Mouse (Mus musculus) CH12.LX (cell line): ENCODE results near the gene Col4a4. TPM values are rescaled to one million over a fixed set of nuclear protein-coding genes. Genes with fewer than 3 reads are reported as not detected.

Source experiments
- DNase-seq: peaks from one replicate; pipeline ENCODE4 v3.0.0-alpha.2; 2013; ENCODE audit errors: extremely low read depth
- H3K27ac ChIP-seq: 2 replicates; pipeline ENCODE4 v1.5.1; 2012; ENCODE audit warnings: low read depth, mild to moderate bottlenecking, control low read depth, moderate library complexity; ENCODE audit not compliant: insufficient read depth
- H3K27me3 ChIP-seq: replicated peaks from 2 replicates; pipeline ENCODE3; 2012; ENCODE audit warnings: inconsistent platforms
- H3K36me3 ChIP-seq, 2 experiments: replicated peaks in 1 of 2; 2 replicates each; pipeline versions ENCODE3 to v1.6.1; 2012; ENCODE audit warnings: inconsistent platforms in 1 of 2, low read length in 1 of 2, mild to moderate bottlenecking in 1 of 2, mixed read lengths in 1 of 2, moderate library complexity in 1 of 2; ENCODE audit not compliant: control insufficient read depth in 1 of 2, insufficient read depth in 1 of 2
- H3K4me1 ChIP-seq, 2 experiments: 2 replicates each; pipeline ENCODE4 v1.6.1; 2012; ENCODE audit warnings: inconsistent platforms in 1 of 2, moderate library complexity in 1 of 2; ENCODE audit not compliant: insufficient read depth in 2 of 2, control insufficient read depth in 1 of 2
- H3K4me2 ChIP-seq: 2 replicates; pipeline ENCODE4 v1.6.1; 2012; ENCODE audit warnings: low read depth, mild to moderate bottlenecking, control low read depth; ENCODE audit not compliant: poor library complexity, insufficient read depth, severe bottlenecking
- H3K4me3 ChIP-seq, 3 experiments: fragments of 150-350 bp in 1 of 3; sonication (generic) in 1 of 3; replicated peaks in 1 of 3; 2 replicates each; pipeline versions ENCODE3 to v1.5.1; 2011 to 2012; ENCODE audit warnings: low read depth in 2 of 3, low read length in 2 of 3, mild to moderate bottlenecking in 2 of 3, moderate library complexity in 2 of 3, control low read depth in 1 of 3, improper control_type of control experiment in 1 of 3, inconsistent platforms in 1 of 3, mixed read lengths in 1 of 3; ENCODE audit not compliant: poor library complexity in 1 of 3
- H3K79me2 ChIP-seq: replicated peaks from 2 replicates; pipeline ENCODE4 v1.6.1; 2012; ENCODE audit warnings: mild to moderate bottlenecking, moderate library complexity; ENCODE audit not compliant: control insufficient read depth, poor library complexity, insufficient read depth, severe bottlenecking; ENCODE audit errors: extremely low read depth
- H3K9ac ChIP-seq: 2 replicates; pipeline ENCODE4 v1.6.1; 2012; ENCODE audit warnings: low read depth, mild to moderate bottlenecking, control low read depth, moderate library complexity; ENCODE audit not compliant: insufficient read depth
- H3K9me3 ChIP-seq: replicated peaks from 2 replicates; pipeline ENCODE3; 2012; ENCODE audit warnings: low read length, inconsistent platforms, mixed read lengths
- BHLHE40 ChIP-seq: IDR thresholded peaks from 2 replicates; pipeline ENCODE4 v1.6.1; 2011; ENCODE audit warnings: mild to moderate bottlenecking, low read depth, low read length, improper control_type of control experiment
- CHD1 ChIP-seq: IDR thresholded peaks from 2 replicates; pipeline ENCODE4 v1.6.1; 2012; ENCODE audit warnings: low read depth, low read length, improper control_type of control experiment, inconsistent platforms
- CHD2 ChIP-seq: IDR thresholded peaks from 2 replicates; pipeline ENCODE4 v1.6.1; 2011; ENCODE audit warnings: low read length, improper control_type of control experiment
- CTCF ChIP-seq, 2 experiments: IDR thresholded peaks in 1 of 2; conservative IDR thresholded peaks in 1 of 2; 2 replicates each; pipeline ENCODE4 v1.5.1; 2011 to 2012; ENCODE audit warnings: low read depth in 2 of 2, low read length in 2 of 2, improper control_type of control experiment in 1 of 2, inconsistent platforms in 1 of 2, mild to moderate bottlenecking in 1 of 2, moderate library complexity in 1 of 2
- EP300 ChIP-seq: IDR thresholded peaks from 2 replicates; pipeline ENCODE4 v1.6.1; 2011; ENCODE audit warnings: low read length, improper control_type of control experiment
- ETS1 ChIP-seq: conservative IDR thresholded peaks from 2 replicates; pipeline ENCODE4 v1.6.1; 2012; ENCODE audit warnings: low read depth, mild to moderate bottlenecking, inconsistent platforms, low read length, improper control_type of control experiment, moderate library complexity
- IRF4 ChIP-seq: IDR thresholded peaks from 2 replicates; pipeline ENCODE4 v1.6.1; 2014; ENCODE audit warnings: low read depth, mild to moderate bottlenecking, inconsistent platforms, low read length, improper control_type of control experiment
- JUN ChIP-seq: IDR thresholded peaks from 2 replicates; pipeline ENCODE4 v1.6.1; 2011; ENCODE audit warnings: low read depth, mild to moderate bottlenecking, low read length, improper control_type of control experiment, moderate library complexity; ENCODE audit not compliant: insufficient read depth
- JUND ChIP-seq: conservative IDR thresholded peaks from 2 replicates; pipeline ENCODE4 v1.6.1; 2011; ENCODE audit warnings: low read depth, low read length, improper control_type of control experiment
- MEF2A ChIP-seq: IDR thresholded peaks from 2 replicates; pipeline ENCODE4 v1.6.1; 2014; ENCODE audit warnings: low read depth, mild to moderate bottlenecking, inconsistent platforms, low read length, improper control_type of control experiment, borderline replicate concordance
- MXI1 ChIP-seq: IDR thresholded peaks from 2 replicates; pipeline ENCODE4 v1.6.1; 2011; ENCODE audit warnings: mild to moderate bottlenecking, low read depth, low read length, improper control_type of control experiment
- POLR2AphosphoS2 ChIP-seq: IDR thresholded peaks from 2 replicates; pipeline ENCODE4 v1.6.1; 2011; ENCODE audit warnings: low read depth, low read length, improper control_type of control experiment
- SIN3A ChIP-seq: IDR thresholded peaks from 2 replicates; pipeline ENCODE4 v1.6.1; 2012; ENCODE audit warnings: low read length, improper control_type of control experiment, inconsistent platforms
- SMC3 ChIP-seq: IDR thresholded peaks from 2 replicates; pipeline ENCODE4 v1.6.1; 2011; ENCODE audit warnings: low read depth, low read length, improper control_type of control experiment
- TBP ChIP-seq: conservative IDR thresholded peaks from 2 replicates; pipeline ENCODE4 v1.6.1; 2011; ENCODE audit warnings: low read depth, low read length, improper control_type of control experiment
- TCF12 ChIP-seq: IDR thresholded peaks from 2 replicates; pipeline ENCODE4 v1.6.1; 2014; ENCODE audit warnings: low read depth, mild to moderate bottlenecking, inconsistent platforms, low read length, improper control_type of control experiment
- USF1 ChIP-seq: IDR thresholded peaks from 2 replicates; pipeline ENCODE4 v1.6.1; 2014; ENCODE audit warnings: low read depth, mild to moderate bottlenecking, inconsistent platforms, low read length, improper control_type of control experiment
- USF2 ChIP-seq: conservative IDR thresholded peaks from 2 replicates; pipeline ENCODE4 v1.6.1; 2011; ENCODE audit warnings: low read depth, low read length, improper control_type of control experiment
- ZC3H11A ChIP-seq: IDR thresholded peaks from 2 replicates; pipeline ENCODE4 v1.6.1; 2012; ENCODE audit warnings: low read depth, mild to moderate bottlenecking, inconsistent platforms, low read length, improper control_type of control experiment
- ZKSCAN1 ChIP-seq: IDR thresholded peaks from 2 replicates; pipeline ENCODE4 v1.6.1; 2012; ENCODE audit warnings: low read depth, inconsistent platforms, low read length, improper control_type of control experiment, borderline replicate concordance
- dilution Hi-C: fragments of 300-500 bp; cut with MboI; formaldehyde crosslinking; loops from 2 replicates; pipeline ENCODE4 v1.14.3; 2020; ENCODE audit warnings: low sequenced_read_pairs; ENCODE audit not compliant: extremely low pct_unique_long_range_greater_than_20kb, extremely low pct_ligation_motif_present
- in situ Hi-C: fragments of 300-500 bp; cut with MboI; formaldehyde crosslinking; loops from 3 replicates; pipeline ENCODE4 v1.14.3; 2019; ENCODE audit warnings: low sequenced_read_pairs, low pct_ligation_motif_present, low pct_unique_long_range_greater_than_20kb, mixed read lengths
- polyA plus RNA-seq: library from polyadenylated mRNA; unstranded; fragments of >175 nt; gene quantifications from 2 replicates; pipeline ENCODE4 v1.2.1, GENCODE M21; 2012; ENCODE audit warnings: low read depth; ENCODE audit not compliant: insufficient read length
- total RNA-seq, 2 experiments: library from RNA; depleted of rRNA; stranded (reverse); fragments of 300-350 nt in 1 of 2; fragments of >200 nt in 1 of 2; gene quantifications; 2 replicates each; pipeline ENCODE4 v1.2.3; 2012 to 2014

Gene Col4a4
- total and polyA plus RNA-seq, 3 experiments = under 0.01 to 0.03 TPM; not detected in 1

DNA sequence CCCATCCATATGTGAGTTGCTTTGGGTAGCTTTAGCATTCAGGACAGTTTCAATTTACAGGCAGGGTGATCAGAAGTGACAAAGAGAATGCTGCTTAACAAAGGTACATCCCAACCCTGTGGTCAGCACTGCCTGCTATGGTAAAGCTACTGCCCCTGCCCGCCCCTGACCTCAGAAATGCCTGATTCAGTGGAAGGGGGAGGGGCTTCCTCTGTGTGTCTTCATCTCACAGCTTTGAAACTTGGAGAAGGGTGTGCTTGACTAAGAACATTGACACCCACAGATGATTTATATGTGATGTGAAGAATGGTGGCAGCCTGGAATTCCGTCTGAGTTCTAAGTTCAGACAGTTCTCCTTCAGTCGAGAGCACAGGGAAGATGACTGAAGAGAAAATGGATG is 48.8 kb downstream of the Col4a4 start:
- Histone ChIP-seq H3K27me3 (no peaks in the 10 kb centered on the region), H3K9ac (no peak overlapping the region), H3K4me1 (no peaks in the 10 kb centered on the region), H3K27ac (no peak overlapping the region), H3K9me3 (no peaks in the 10 kb centered on the region), H3K79me2 (no peaks in the 10 kb centered on the region), H3K36me3 (no peaks in the 10 kb centered on the region), H3K4me2 (no peak overlapping the region), H3K4me3 (no peak overlapping the region)
- DNase-seq = no peak
- dilution Hi-C loops = no loop called here
- TF ChIP-seq JUN = no peak
- TF ChIP-seq TCF12 = no peak
- in situ Hi-C loops = no loop called here

DNA sequence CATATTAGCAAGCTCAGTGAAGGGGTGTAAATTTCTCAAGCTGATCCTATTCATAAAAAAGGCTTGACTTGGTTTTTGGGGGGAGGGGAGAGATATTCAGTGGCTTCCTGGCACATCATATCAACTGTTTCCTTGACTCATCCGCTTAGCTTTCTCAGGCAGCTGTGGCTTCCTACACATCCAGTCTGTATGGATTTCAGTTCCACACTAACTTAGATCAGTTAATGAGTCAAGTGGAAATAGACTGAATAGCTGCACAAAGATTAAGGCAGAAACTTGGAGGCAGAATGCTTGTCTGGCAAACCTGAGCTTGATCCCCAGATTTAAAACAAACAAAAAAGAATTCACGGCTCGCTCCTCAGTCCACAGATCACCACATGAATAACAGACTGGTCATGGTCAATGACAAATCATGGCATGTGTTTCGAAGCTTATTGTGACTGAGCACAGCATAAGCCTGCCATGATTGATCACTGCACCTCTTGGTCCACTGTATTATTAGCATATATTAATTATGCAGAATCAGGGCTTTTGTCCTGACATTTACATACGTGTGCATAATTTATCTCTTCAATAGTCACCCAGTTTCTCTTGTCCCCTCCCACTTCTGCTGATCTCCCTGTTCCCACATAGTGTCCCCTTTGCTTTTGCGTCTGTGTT is 50.0 kb downstream of the Col4a4 start:
- Histone ChIP-seq H3K9me3 (no peaks in the 10 kb centered on the region), H3K27ac (no peak overlapping the region), H3K27me3 (no peaks in the 10 kb centered on the region), H3K4me2 (no peak overlapping the region), H3K4me1 (no peaks in the 10 kb centered on the region), H3K9ac (no peak overlapping the region), H3K36me3 (no peaks in the 10 kb centered on the region), H3K79me2 (no peaks in the 10 kb centered on the region), H3K4me3 (no peak overlapping the region)
- DNase-seq = no peak
- TF ChIP-seq MEF2A (no peak), TCF12 (no peak), USF2 (no peak), CTCF (conservative IDR thresholded peaks at IDR 0.05 in 1 of 2, IDR thresholded peaks at IDR 0.05 in 1 of 2; ENCODE audit: low read depth in 2 of 2, low read length in 2 of 2) (no peak), JUN (no peak), ZC3H11A (no peak), USF1 (no peak)
- dilution Hi-C loops = no loop called here
- in situ Hi-C loops = no loop called here

DNA sequence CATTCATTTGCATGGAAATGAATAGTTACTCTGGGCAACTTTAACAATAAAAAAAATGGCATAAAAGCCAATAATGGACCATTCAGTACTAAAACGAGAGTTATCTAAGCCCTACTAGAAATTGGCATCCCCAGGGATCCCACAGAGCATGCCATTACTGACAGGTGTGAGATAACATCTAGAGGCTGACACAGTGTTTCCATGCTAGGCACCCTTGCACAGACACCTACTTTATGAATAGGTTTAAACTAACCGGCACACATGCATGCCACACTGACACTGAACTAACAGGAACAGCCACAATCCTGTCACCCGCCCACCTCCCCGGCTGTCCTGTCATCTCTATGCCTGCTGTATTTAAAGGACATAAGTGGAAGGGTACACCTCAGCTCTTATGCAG is 58.7 kb downstream of the Col4a4 start:
- TF ChIP-seq JUND = no peak
- no peak for TF ChIP-seq ZKSCAN1
- TF ChIP-seq EP300 = no peak
- TF ChIP-seq ETS1 = no peak
- TF ChIP-seq USF2 = no peak
- TF ChIP-seq BHLHE40 = no peak
- no peak for TF ChIP-seq MXI1
- no peak for TF ChIP-seq TBP
- TF ChIP-seq SIN3A = no peak
- no peak for TF ChIP-seq CHD2
- TF ChIP-seq CHD1 = no peak
- TF ChIP-seq IRF4 = no peak
- no peak for TF ChIP-seq TCF12
- no peak for TF ChIP-seq POLR2AphosphoS2
- no peak for TF ChIP-seq SMC3
- TF ChIP-seq, all 38 proteins: peak for 0
- no peak for DNase-seq
- Histone ChIP-seq H3K4me3 (no peak overlapping the region), H3K9me3 (no peaks in the 10 kb centered on the region), H3K4me2 (no peak overlapping the region), H3K4me1 (no peaks in the 10 kb centered on the region), H3K27me3 (no peaks in the 10 kb centered on the region), H3K27ac (no peak overlapping the region), H3K9ac (no peak overlapping the region), H3K36me3 (no peaks in the 10 kb centered on the region), H3K79me2 (no peaks in the 10 kb centered on the region)
- dilution Hi-C loops = no loop called here
- in situ Hi-C loops = no loop called here
